Mouse (Mus musculus) liver, embryonic 14.5 days (tissue): ENCODE data around the gene Gngt2.

Experiments
- CTCF ChIP-seq: IDR thresholded peaks from 2 replicates; pipeline ENCODE4 v1.5.1; 2016; ENCODE audit warnings: antibody characterized with exemption, low read depth, control low read depth
- EP300 ChIP-seq: IDR thresholded peaks from 2 replicates; pipeline ENCODE4 v1.6.1; 2016; ENCODE audit warnings: antibody characterized with exemption, low read depth

DNA sequence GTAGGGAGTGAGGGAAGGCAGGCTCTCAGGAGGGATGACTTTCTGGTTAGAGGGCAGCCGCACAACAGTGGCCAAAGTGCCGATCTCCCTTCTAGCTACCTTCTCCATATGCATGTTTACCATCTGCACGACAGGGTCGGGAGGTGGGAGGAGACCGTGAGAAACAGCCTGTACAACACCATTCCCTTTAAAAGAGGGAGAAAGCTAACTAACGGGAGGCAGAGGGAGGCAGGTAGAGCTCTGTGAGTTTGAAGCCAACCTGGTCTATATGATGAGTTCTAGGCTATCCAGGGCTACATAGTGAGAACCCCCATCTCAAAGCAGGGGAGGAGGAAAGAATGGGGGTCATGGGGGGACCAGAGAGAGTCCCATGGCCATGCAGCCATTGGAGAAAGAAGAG, 1.2 kb upstream of the Gngt2 start:
- no peak for TF ChIP-seq CTCF
- no peak for TF ChIP-seq EP300
